In the genomic region with DNA sequence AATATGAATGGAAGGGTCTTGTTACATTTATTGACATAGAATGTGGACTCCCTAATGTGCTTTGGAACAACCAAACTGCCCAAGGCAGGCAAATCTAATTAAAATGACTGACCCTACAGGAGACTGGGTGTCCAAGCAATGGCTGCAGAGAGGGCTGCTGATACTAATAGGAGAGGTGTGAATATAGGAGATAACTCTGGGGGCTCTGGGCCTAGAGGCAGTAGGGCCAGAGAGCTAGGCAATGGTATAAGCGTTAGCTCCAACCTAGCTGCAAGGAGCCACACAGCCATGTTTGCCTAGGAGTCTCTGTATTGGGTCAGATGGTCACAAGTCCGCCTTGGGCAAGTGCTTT, we compare ENCODE assay signal across 16 mouse cellular contexts.
DNase-seq lines count a peak whose midpoint lies in the region; ATAC-seq lines count a peak whose summit lies in the region.
"Had no signal": no experiment of that assay in that cellular context is flagged by ENCODE, and none has a peak within 500 bp of the region (broad histone marks: within the 10 kb centered on the region; RNA-seq: fewer than 3 reads in every experiment).

No protein-coding gene starts in this region.

- no peak for DNase-seq in neural tube, embryonic 10.5 days (ENCODE audit: extremely low spot score, low spot score)
- no peak for DNase-seq in hindbrain, embryonic 14.5 days (ENCODE audit: low spot score)
- DNase-seq in midbrain, embryonic 14.5 days: no peak
- no peak for DNase-seq in gastrocnemius, postnatal 4 days (ENCODE audit: low spot score in 2 of 2)
- no peak for DNase-seq in natural killer cell, adult 2 months (ENCODE audit: low spot score in 2 of 2)
- DNase-seq in left cerebral cortex, postnatal 10 days (ENCODE audit: extremely low spot score in 1 of 2, low spot score in 2 of 2): no peak
- DNase-seq: adrenal gland, postnatal 14 days; layer of hippocampus, postnatal 36 days; lung, embryonic 14.5 days had no signal

- H3K4me2 ChIP-seq in neural tube, embryonic 12.5 days (replicated peaks): no peak overlapping the region
- H3K4me2 ChIP-seq in hindbrain, embryonic 14.5 days (replicated peaks): no peak overlapping the region
- H3K4me2 ChIP-seq in midbrain, embryonic 14.5 days (ENCODE audit: low read length): no peak overlapping the region
- H3K4me2 ChIP-seq: heart, embryonic 12.5 days; intestine, embryonic 15.5 days; liver, embryonic 11.5 days; lung, embryonic 14.5 days had no signal

- intact Hi-C loops in left cerebral cortex, postnatal 10 days (cut with DNase I): no loop called here

- no peak overlapping the region for H3K4me3 ChIP-seq in neural tube, embryonic 12.5 days
- H3K4me3 ChIP-seq in hindbrain, embryonic 14.5 days (replicated peaks; ENCODE audit: low read length): no peak overlapping the region
- H3K4me3 ChIP-seq in midbrain, embryonic 14.5 days (replicated peaks; ENCODE audit: low read depth, low read length): no peak overlapping the region
- H3K4me3 ChIP-seq: heart, embryonic 12.5 days; intestine, embryonic 15.5 days; limb, embryonic 10.5 days had no signal

- H3K4me1 ChIP-seq in neural tube, embryonic 12.5 days: peaks cover 22% of the 10 kb centered on the region
- H3K4me1 ChIP-seq in hindbrain, embryonic 14.5 days (replicated peaks; ENCODE audit: control insufficient read depth, insufficient read depth, low read length): peaks cover 19% of the 10 kb centered on the region
- peaks cover 30% of the 10 kb centered on the region for H3K4me1 ChIP-seq in midbrain, embryonic 14.5 days (ENCODE audit: control insufficient read depth, insufficient read depth, low read length)
- H3K4me1 ChIP-seq: intestine, embryonic 15.5 days had no signal

- H3K9me3 ChIP-seq in neural tube, embryonic 12.5 days: no peaks in the 10 kb centered on the region
- H3K9me3 ChIP-seq in hindbrain, embryonic 14.5 days (ENCODE audit: control insufficient read depth, low read length): no peaks in the 10 kb centered on the region
- H3K9me3 ChIP-seq in midbrain, embryonic 14.5 days (ENCODE audit: control insufficient read depth, low read length): no peaks in the 10 kb centered on the region
- H3K9me3 ChIP-seq: embryonic facial prominence, embryonic 10.5 days; heart, embryonic 12.5 days; intestine, embryonic 15.5 days; limb, embryonic 10.5 days had no signal

- peaks cover 12% of the 10 kb centered on the region for H3K36me3 ChIP-seq in neural tube, embryonic 12.5 days
- peaks cover 7% of the 10 kb centered on the region; the same call in 1 of the 2 replicates for H3K36me3 ChIP-seq in hindbrain, embryonic 14.5 days (replicated peaks; ENCODE audit: control insufficient read depth, insufficient read depth)
- H3K36me3 ChIP-seq in midbrain, embryonic 14.5 days (ENCODE audit: control insufficient read depth, insufficient read depth, low read length): no peaks in the 10 kb centered on the region; the same call in 1 of the 2 replicates
- H3K36me3 ChIP-seq: heart, embryonic 12.5 days; intestine, embryonic 15.5 days; limb, embryonic 10.5 days had no signal

- peak; percentile 5; the same call in 1 of the 2 replicates for ATAC-seq in neural tube, embryonic 12.5 days (ENCODE audit: low FRiP score, low read depth)
- ATAC-seq in hindbrain, embryonic 14.5 days (ENCODE audit: low FRiP score): peak; percentile 18
- ATAC-seq in midbrain, embryonic 14.5 days (ENCODE audit: low FRiP score, low TSS enrichment): peak; percentile 26

- no peak overlapping the region for H3K9ac ChIP-seq in neural tube, embryonic 12.5 days
- H3K9ac ChIP-seq in hindbrain, embryonic 14.5 days: no peak overlapping the region
- no peak overlapping the region for H3K9ac ChIP-seq in midbrain, embryonic 14.5 days (replicated peaks; ENCODE audit: low read length)
- H3K9ac ChIP-seq: heart, embryonic 12.5 days; intestine, embryonic 15.5 days; lung, embryonic 14.5 days had no signal

- H3K27me3 ChIP-seq in neural tube, embryonic 12.5 days (replicated peaks): no peaks in the 10 kb centered on the region
- H3K27me3 ChIP-seq in hindbrain, embryonic 14.5 days (ENCODE audit: control insufficient read depth, insufficient read depth, low read length): no peaks in the 10 kb centered on the region
- H3K27me3 ChIP-seq in midbrain, embryonic 14.5 days (ENCODE audit: control insufficient read depth, insufficient read depth, low read length): no peaks in the 10 kb centered on the region
- H3K27me3 ChIP-seq: heart, embryonic 12.5 days; intestine, embryonic 15.5 days had no signal

- WGBS in neural tube, embryonic 12.5 days: 67% methylated on average over 2 of the region's 2 CpGs
- WGBS in hindbrain, embryonic 14.5 days: 64% methylated on average over 2 of the region's 2 CpGs
- 55% methylated on average over 2 of the region's 2 CpGs for WGBS in midbrain, embryonic 14.5 days

- 0 out of 2 replicates have a peak overlapping the region, but pooled peaks have one; percentile 21 for H3K27ac ChIP-seq in neural tube, embryonic 12.5 days
- peak overlapping the region; percentile 60 for H3K27ac ChIP-seq in hindbrain, embryonic 14.5 days
- H3K27ac ChIP-seq in midbrain, embryonic 14.5 days (replicated peaks; ENCODE audit: low read depth, low read length): peak overlapping the region; percentile 70
- H3K27ac ChIP-seq: intestine, embryonic 15.5 days; limb, embryonic 10.5 days; macrophage had no signal
